ENCODE assay signal across 8 mouse cellular contexts in the genomic region with DNA sequence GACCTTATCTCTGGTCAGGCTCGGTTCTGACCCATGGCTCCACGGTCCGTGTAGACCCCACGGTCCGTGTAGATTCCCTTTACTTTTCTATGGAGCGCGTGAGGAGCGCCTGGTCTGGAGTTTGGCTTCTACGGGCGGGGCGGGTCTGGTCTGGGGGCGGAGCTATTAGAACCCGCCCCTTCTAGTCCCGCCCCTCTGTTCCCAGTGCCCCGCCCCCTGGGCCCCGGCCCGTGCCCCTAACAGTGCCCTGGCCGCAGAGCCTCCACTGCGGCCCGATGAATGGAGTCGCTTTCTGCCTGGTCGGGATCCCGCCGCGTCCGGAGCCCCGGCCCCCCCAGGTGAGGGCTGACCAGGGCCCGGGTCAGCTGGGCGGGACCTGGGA. TPM values are rescaled to one million over a fixed set of nuclear protein-coding genes. Genes with fewer than 3 reads are reported as not detected.
DNase-seq lines count a peak whose midpoint lies in the region; ATAC-seq and TF ChIP-seq lines count a peak whose summit lies in the region.

A gene (plus strand): TSS at position 204 of the 382 bp plus-strand sequence.

- H3K4me1 ChIP-seq in embryonic facial prominence, embryonic 13.5 days, result peaks cover 48% of the 10 kb centered on the region
- peaks cover 58% of the 10 kb centered on the region for H3K4me1 ChIP-seq in heart, embryonic 13.5 days
- H3K4me1 ChIP-seq in lung, postnatal 0 days (ENCODE audit: insufficient read depth, low read depth, low read length), result peaks cover 7% of the 10 kb centered on the region; the same call in 1 of the 2 replicates

- H3K27ac ChIP-seq in embryonic facial prominence, embryonic 13.5 days, result peak within 1 kb of the TSS; percentile 87
- H3K27ac ChIP-seq in heart, embryonic 13.5 days (replicated peaks), result peak within 1 kb of the TSS; percentile 80
- peak within 1 kb of the TSS; percentile 92 for H3K27ac ChIP-seq in lung, postnatal 0 days (ENCODE audit: low read length)

- H3K36me3 ChIP-seq in embryonic facial prominence, embryonic 13.5 days, result no peaks in the 10 kb centered on the region
- peaks cover 4% of the 10 kb centered on the region; the same call in 1 of the 2 replicates for H3K36me3 ChIP-seq in heart, embryonic 13.5 days
- H3K36me3 ChIP-seq in lung, postnatal 0 days (ENCODE audit: insufficient read depth, low read length), result no peaks in the 10 kb centered on the region

- no peaks in the 10 kb centered on the region for H3K9me3 ChIP-seq in embryonic facial prominence, embryonic 13.5 days
- H3K9me3 ChIP-seq in heart, embryonic 13.5 days, result no peaks in the 10 kb centered on the region
- no peaks in the 10 kb centered on the region for H3K9me3 ChIP-seq in lung, postnatal 0 days (ENCODE audit: low read length)

- peak; percentile 66; the same call in 1 of the 2 replicates for ATAC-seq in embryonic facial prominence, embryonic 13.5 days (ENCODE audit: insufficient number of reproducible peaks, insufficient read depth, low FRiP score, low TSS enrichment, low read depth)
- ATAC-seq in heart, embryonic 13.5 days (ENCODE audit: extremely low read depth, insufficient number of reproducible peaks, low FRiP score, low TSS enrichment), result peak; percentile 75; the same call in 1 of the 2 replicates
- ATAC-seq in lung, postnatal 0 days, result peak; percentile 91

- no peak for TF ChIP-seq CTCF in lung, postnatal 0 days (IDR thresholded peaks at IDR 0.05)

- H3K4me2 ChIP-seq in embryonic facial prominence, embryonic 13.5 days, result peak within 1 kb of the TSS; percentile 81
- H3K4me2 ChIP-seq in heart, embryonic 13.5 days, result peak within 1 kb of the TSS; percentile 82
- peak within 1 kb of the TSS; percentile 93 for H3K4me2 ChIP-seq in lung, postnatal 0 days (replicated peaks; ENCODE audit: low read depth, low read length)

- WGBS in embryonic facial prominence, embryonic 13.5 days, result under 1% methylated on average over 29 of the region's 29 CpGs
- WGBS in heart, embryonic 13.5 days, result 0% methylated on average over 29 of the region's 29 CpGs
- WGBS in lung, postnatal 0 days, result 1% methylated on average over 28 of the region's 29 CpGs

- no peak for TF ChIP-seq EP300 in lung, postnatal 0 days (IDR thresholded peaks at IDR 0.05)

- H3K4me3 ChIP-seq in embryonic facial prominence, embryonic 13.5 days, result peak within 1 kb of the TSS; percentile 85
- H3K4me3 ChIP-seq in heart, embryonic 13.5 days, result peak within 1 kb of the TSS; percentile 97
- peak within 1 kb of the TSS; percentile 85 for H3K4me3 ChIP-seq in lung, postnatal 0 days (ENCODE audit: low read depth, low read length)

- no peaks in the 10 kb centered on the region for H3K27me3 ChIP-seq in embryonic facial prominence, embryonic 13.5 days
- H3K27me3 ChIP-seq in heart, embryonic 13.5 days (replicated peaks), result no peaks in the 10 kb centered on the region
- no peaks in the 10 kb centered on the region for H3K27me3 ChIP-seq in lung, postnatal 0 days (replicated peaks; ENCODE audit: insufficient read depth, low read length)

- peak; percentile 84 for DNase-seq in 416B (ENCODE audit: low read depth)
- DNase-seq in Muller cell, postnatal 12 days (ENCODE audit: inconsistent ontology term), result peak; percentile 91
- DNase-seq in kidney, postnatal 25 days, result peak; percentile 81 to 84
- DNase-seq in lung, postnatal 0 days (ENCODE audit: low spot score), result peak; percentile 84
- peak; percentile 85 for DNase-seq in retina, postnatal 1 day
- no peak for DNase-seq in right cerebral cortex, adult 18-20 months

- H3K9ac ChIP-seq in embryonic facial prominence, embryonic 13.5 days, result peak within 1 kb of the TSS; percentile 88
- peak within 1 kb of the TSS; percentile 96 for H3K9ac ChIP-seq in heart, embryonic 13.5 days
- peak within 1 kb of the TSS; percentile 79 for H3K9ac ChIP-seq in lung, postnatal 0 days (replicated peaks; ENCODE audit: low read depth)

RNA-seq across cellular contexts. Expression of the gene that starts here (rescaled TPM):
- polyA plus RNA-seq in embryonic facial prominence, embryonic 13.5 days (2015; fragmentation: Nextera tagmentation; extraction: Ambion mirVana), result 7.7 and 8.4 TPM in 2 replicates
- polyA plus RNA-seq in heart, embryonic 13.5 days (2015; fragmentation: Nextera tagmentation; extraction: Ambion mirVana), result 6.6 and 6.9 TPM in 2 replicates
- 7.0 and 8.4 TPM in 2 replicates for polyA plus RNA-seq in lung, postnatal 0 days (2015; fragmentation: Nextera tagmentation; extraction: Ambion mirVana)
